In the genomic region with DNA sequence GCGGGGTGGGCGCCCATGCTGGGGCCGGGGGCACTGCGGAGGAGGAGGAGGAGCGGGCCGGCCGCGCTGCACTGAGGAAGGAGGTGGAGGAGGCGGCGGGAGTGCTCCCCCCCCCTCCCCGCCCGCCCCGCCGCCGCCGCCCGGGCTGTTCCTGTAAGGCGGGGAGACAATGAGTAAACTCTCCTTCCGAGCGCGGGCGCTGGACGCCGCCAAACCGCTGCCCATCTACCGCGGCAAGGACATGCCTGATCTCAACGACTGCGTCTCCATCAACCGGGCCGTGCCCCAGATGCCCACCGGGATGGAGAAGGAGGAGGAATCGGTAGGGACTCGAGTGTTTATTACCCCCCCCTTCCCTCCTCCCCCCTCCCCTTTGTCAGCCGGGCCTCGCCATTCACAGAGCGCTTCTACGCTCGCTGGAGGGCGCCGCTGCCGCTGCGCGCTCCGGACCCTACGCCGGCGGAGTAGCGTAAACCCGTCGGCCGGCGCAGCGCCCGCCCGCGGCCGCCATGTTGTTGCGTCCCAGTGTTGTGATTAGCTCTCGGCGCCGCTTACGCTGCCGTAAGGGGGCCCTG, we compare ENCODE assay signal across 8 mouse cellular contexts. TPM values are rescaled to one million over a fixed set of nuclear protein-coding genes. Genes with fewer than 3 reads are reported as not detected.
DNase-seq lines count a peak whose midpoint lies in the region; ATAC-seq and TF ChIP-seq lines count a peak whose summit lies in the region.

No protein-coding gene starts in this region.

- peak; percentile 61 for TF ChIP-seq CTCF in lung, postnatal 0 days (IDR thresholded peaks at IDR 0.05)

- H3K27me3 ChIP-seq in hindbrain, embryonic 10.5 days (ENCODE audit: insufficient read depth, poor library complexity, severe bottlenecking), result peaks cover 4% of the 10 kb centered on the region; the same call in 1 of the 2 replicates
- no peaks in the 10 kb centered on the region for H3K27me3 ChIP-seq in lung, postnatal 0 days (replicated peaks; ENCODE audit: insufficient read depth, low read length)

- H3K4me3 ChIP-seq in hindbrain, embryonic 10.5 days, result peak overlapping the region; percentile 90
- H3K4me3 ChIP-seq in lung, postnatal 0 days (ENCODE audit: low read depth, low read length), result peak overlapping the region; percentile 94

- peak overlapping the region; percentile 95 for H3K9ac ChIP-seq in lung, postnatal 0 days (replicated peaks; ENCODE audit: low read depth)

- H3K36me3 ChIP-seq in hindbrain, embryonic 10.5 days, result no peaks in the 10 kb centered on the region
- no peaks in the 10 kb centered on the region for H3K36me3 ChIP-seq in lung, postnatal 0 days (ENCODE audit: insufficient read depth, low read length)

- H3K9me3 ChIP-seq in hindbrain, embryonic 10.5 days, result no peaks in the 10 kb centered on the region
- H3K9me3 ChIP-seq in lung, postnatal 0 days (ENCODE audit: low read length), result no peaks in the 10 kb centered on the region

- H3K4me1 ChIP-seq in hindbrain, embryonic 10.5 days (replicated peaks), result peaks cover 21% of the 10 kb centered on the region; the same call in 1 of the 2 replicates
- H3K4me1 ChIP-seq in lung, postnatal 0 days (ENCODE audit: insufficient read depth, low read depth, low read length), result no peaks in the 10 kb centered on the region

- 1% methylated on average over 55 of the region's 64 CpGs for WGBS in hindbrain, embryonic 10.5 days
- 1% methylated on average over 40 of the region's 64 CpGs for WGBS in lung, postnatal 0 days

- no peak for TF ChIP-seq EP300 in lung, postnatal 0 days (IDR thresholded peaks at IDR 0.05)

- DNase-seq in Muller cell, postnatal 12 days (ENCODE audit: inconsistent ontology term), result peak; percentile 98
- DNase-seq in cerebellum, adult 9-10 months, result peak; percentile 95
- peak; percentile 94 for DNase-seq in hindbrain, embryonic 10.5 days (ENCODE audit: low spot score)
- DNase-seq in layer of hippocampus, adult 9-11 months, result peak; percentile 94
- peak; percentile 96 for DNase-seq in lung, postnatal 0 days (ENCODE audit: low spot score)
- DNase-seq in retina, adult 2 months (ENCODE audit: low read depth, low spot score), result peak; percentile 94
- DNase-seq in thymus, postnatal 36 days, result peak; percentile 90 to 93

- ATAC-seq in frontal cortex, adult (ENCODE audit: low TSS enrichment), result peak; percentile 80
- peak; percentile 91 for ATAC-seq in lung, postnatal 0 days

- H3K27ac ChIP-seq in hindbrain, embryonic 10.5 days, result peak overlapping the region; percentile 100
- peak overlapping the region; percentile 98 for H3K27ac ChIP-seq in lung, postnatal 0 days (ENCODE audit: low read length)

- H3K4me2 ChIP-seq in lung, postnatal 0 days (replicated peaks; ENCODE audit: low read depth, low read length), result peak overlapping the region; percentile 94

RNA-seq across cellular contexts. Expression of gene Epc2, which starts 0.4 kb away (rescaled TPM):
- polyA plus RNA-seq in hindbrain, embryonic 10.5 days (2016; fragmentation: Nextera tagmentation; extraction: Ambion mirVana), result 6.9 and 7.3 TPM in 2 replicates
- 4.9 and 5.8 TPM in 2 replicates for polyA plus RNA-seq in lung, postnatal 0 days (2015; fragmentation: Nextera tagmentation; extraction: Ambion mirVana)

Comparison
In these comparisons a context has a peak if more than half of its experiments do, and no peak if none do; other contexts are left out.
1. Peak in every context shown above with its lines: DNase-seq, ATAC-seq, H3K4me3 ChIP-seq and H3K27ac ChIP-seq.